Mouse (Mus musculus) E14TG2a.4 (cell line): ENCODE measurements at regions not wholly inside any gene's neighbourhood (a gene's known extent, or its start where the extent isn't known, plus 50 kb on each side); places are given as distances from the start of the nearest gene placed in this dataset.
A peak's percentile ranks its signal among the peaks of the same experiment; 100 is the strongest.

Experiments used
- H3K27me3 ChIP-seq: 2 replicates; pipeline ENCODE4 v1.6.1; 2014; ENCODE audit warnings: low read length, control low read depth; ENCODE audit not compliant: insufficient read depth
- H3K36me3 ChIP-seq: 2 replicates; pipeline ENCODE4 v1.6.1; 2014; ENCODE audit warnings: low read length, control low read depth; ENCODE audit not compliant: insufficient read depth
- H3K4me1 ChIP-seq: replicated peaks from 2 replicates; pipeline ENCODE4 v1.6.1; 2014; ENCODE audit warnings: low read depth, low read length, control low read depth
- H3K4me3 ChIP-seq: replicated peaks from 2 replicates; pipeline ENCODE4 v1.5.1; 2014; ENCODE audit warnings: mild to moderate bottlenecking, low read length
- H3K9me3 ChIP-seq: 2 replicates; pipeline ENCODE4 v1.6.1; 2014; ENCODE audit warnings: low read length, control low read depth
- CTCF ChIP-seq: conservative IDR thresholded peaks from 2 replicates; pipeline ENCODE4 v1.5.1; 2014; ENCODE audit warnings: low read length
- NANOG ChIP-seq: IDR thresholded peaks from 2 replicates; pipeline ENCODE4 v1.6.1; 2014; ENCODE audit warnings: borderline replicate concordance, low read length, mixed read lengths
- POU5F1 ChIP-seq: IDR thresholded peaks from 2 replicates; pipeline ENCODE4 v1.6.1; 2014; ENCODE audit warnings: low read length, borderline replicate concordance

GRCm38 (mm10) chr5:111987036-111987435, 253.3 kb downstream of the Gm26897 start:
- TF ChIP-seq NANOG = no peak
- no peak for TF ChIP-seq CTCF
- TF ChIP-seq POU5F1 = no peak
- H3K36me3 ChIP-seq = no peaks in the 10 kb centered on the region
- no peaks in the 10 kb centered on the region for H3K4me1 ChIP-seq
- peaks cover 18% of the 10 kb centered on the region for H3K27me3 ChIP-seq
- no peaks in the 10 kb centered on the region for H3K9me3 ChIP-seq
- H3K4me3 ChIP-seq = no peak overlapping the region

- Histone ChIP-seq H3K4me1 (peaks cover 22% of the 10 kb centered on the region), H3K27me3 (peaks cover 13% of the 10 kb centered on the region), H3K4me3 (no peak overlapping the region), H3K36me3 (no peaks in the 10 kb centered on the region), H3K9me3 (no peaks in the 10 kb centered on the region)
- no peak for TF ChIP-seq CTCF
- no peak for TF ChIP-seq POU5F1
- TF ChIP-seq NANOG = no peak
Measured at GRCm38 (mm10) chr5:111991805-111992204, 258.1 kb downstream of the Gm26897 start.

GRCm38 (mm10) chr5:111993221-111993620, 259.1 kb downstream of the Cryba4 start:
- H3K36me3 ChIP-seq = no peaks in the 10 kb centered on the region
- H3K27me3 ChIP-seq = peaks cover 18% of the 10 kb centered on the region
- peaks cover 22% of the 10 kb centered on the region for H3K4me1 ChIP-seq
- H3K9me3 ChIP-seq = no peaks in the 10 kb centered on the region
- TF ChIP-seq NANOG = no peak
- no peak overlapping the region for H3K4me3 ChIP-seq

GRCm38 (mm10) chr5:111993930-111994329, 258.4 kb downstream of the Cryba4 start:
- no peak overlapping the region for H3K4me3 ChIP-seq
- no peaks in the 10 kb centered on the region for H3K36me3 ChIP-seq
- H3K9me3 ChIP-seq = no peaks in the 10 kb centered on the region
- H3K4me1 ChIP-seq = peaks cover 22% of the 10 kb centered on the region
- peaks cover 25% of the 10 kb centered on the region for H3K27me3 ChIP-seq
- TF ChIP-seq CTCF = no peak
- TF ChIP-seq POU5F1 = no peak
- TF ChIP-seq NANOG = no peak

- peaks cover 36% of the 10 kb centered on the region for H3K27me3 ChIP-seq
- no peaks in the 10 kb centered on the region for H3K9me3 ChIP-seq
- no peak overlapping the region for H3K4me3 ChIP-seq
- peaks cover 30% of the 10 kb centered on the region for H3K4me1 ChIP-seq
- TF ChIP-seq NANOG (no peak), POU5F1 (no peak), CTCF (no peak)
- no peaks in the 10 kb centered on the region for H3K36me3 ChIP-seq
Measured at GRCm38 (mm10) chr5:111996806-111997205, 255.5 kb downstream of the Cryba4 start.

- Histone ChIP-seq H3K4me1 (peaks cover 23% of the 10 kb centered on the region), H3K36me3 (no peaks in the 10 kb centered on the region), H3K9me3 (no peaks in the 10 kb centered on the region), H3K27me3 (peaks cover 52% of the 10 kb centered on the region), H3K4me3 (no peak overlapping the region; the same call in 1 of the 2 replicates)
- TF ChIP-seq NANOG = peak; percentile 82
- TF ChIP-seq CTCF = 0 out of 2 replicates have a peak, but pooled peaks have one; percentile 4
- TF ChIP-seq POU5F1 = no peak
Measured at GRCm38 (mm10) chr5:112001742-112002701, 250.3 kb downstream of the Cryba4 start.

- no peaks in the 10 kb centered on the region for H3K9me3 ChIP-seq
- no peak for TF ChIP-seq CTCF
- H3K4me1 ChIP-seq = peaks cover 23% of the 10 kb centered on the region
- peaks cover 53% of the 10 kb centered on the region for H3K27me3 ChIP-seq
- H3K4me3 ChIP-seq = no peak overlapping the region
- no peaks in the 10 kb centered on the region for H3K36me3 ChIP-seq
Measured at GRCm38 (mm10) chr5:112002856-112003660, 249.3 kb downstream of the Cryba4 start.

GRCm38 (mm10) chr5:112004041-112004440, 248.3 kb downstream of the Cryba4 start:
- Histone ChIP-seq H3K9me3 (no peaks in the 10 kb centered on the region), H3K36me3 (no peaks in the 10 kb centered on the region), H3K4me1 (peaks cover 23% of the 10 kb centered on the region), H3K27me3 (peaks cover 47% of the 10 kb centered on the region), H3K4me3 (no peak overlapping the region)
- TF ChIP-seq CTCF (no peak), NANOG (no peak), POU5F1 (no peak)
